Mouse (Mus musculus): Measurements from ENCODE around the gene Magohb.
"Not testable (repeated sequence)": the region's sequence is repeated elsewhere in the genome, so short reads cannot be mapped to it uniquely, and the experiment has no call there.

Magohb gene

DNA sequence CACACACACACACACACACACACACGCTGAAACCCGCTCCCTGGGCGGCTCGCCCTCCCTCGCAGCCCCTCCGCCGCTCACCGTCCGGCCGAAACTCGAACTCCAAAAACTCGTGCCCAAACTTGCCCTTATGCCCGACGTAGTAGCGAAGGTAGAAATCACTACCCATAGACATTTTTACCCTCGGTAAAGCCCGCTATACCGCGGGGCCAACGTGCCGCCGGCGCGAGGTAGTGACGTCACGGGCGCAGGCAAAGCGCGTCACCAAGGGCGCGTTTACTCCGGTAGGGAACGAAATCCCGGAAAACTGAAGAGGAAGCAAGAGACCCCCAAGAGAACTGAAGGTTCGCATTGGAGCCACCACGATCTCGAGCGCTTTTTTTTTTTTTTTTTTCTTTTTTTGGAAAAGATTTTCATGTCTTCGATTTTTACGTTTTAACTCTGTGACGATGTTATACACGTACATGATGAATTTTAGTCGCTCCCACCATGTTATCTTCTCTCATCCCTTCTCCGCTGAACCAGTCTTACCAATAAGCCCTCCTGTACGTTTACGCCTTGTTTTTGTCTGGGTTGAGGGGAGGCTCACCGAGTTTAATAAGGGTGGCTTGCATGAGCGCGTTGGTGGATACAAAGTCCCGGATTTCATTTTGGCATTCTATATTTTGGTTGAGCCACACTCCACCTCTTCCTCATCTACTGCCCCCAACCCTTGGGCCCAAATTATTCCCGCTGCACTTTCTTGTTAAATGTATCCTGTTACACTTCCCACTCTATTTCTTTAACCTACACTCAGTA is at the start of gene Magohb:
TSS of gene Magohb (minus strand) at position 254 of the 798 bp plus-strand sequence.
- peak; percentile 90 to 97 for DNase-seq (ENCODE audit: low spot score in 2 of 2)

DNA sequence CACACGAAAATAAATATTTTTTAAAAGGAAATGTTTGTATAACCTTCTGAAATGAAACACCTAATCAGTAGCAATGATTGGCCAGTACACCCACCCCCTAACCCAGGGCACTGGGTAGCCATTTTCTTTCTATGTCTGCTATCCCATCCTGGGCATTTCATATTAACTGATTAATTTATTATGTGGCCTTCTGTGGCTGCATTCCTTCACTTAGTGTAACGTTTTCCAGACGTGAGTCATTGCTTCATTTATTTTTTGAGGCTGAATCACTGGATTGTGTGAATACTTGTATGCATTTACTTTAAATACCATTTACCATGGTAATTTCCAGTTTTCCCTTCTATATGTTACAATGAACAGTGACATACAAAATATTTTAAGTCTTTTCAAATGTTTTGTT is 47.0 kb upstream of the Magohb start:
- no peak for DNase-seq (ENCODE audit: low spot score in 2 of 2)

DNA sequence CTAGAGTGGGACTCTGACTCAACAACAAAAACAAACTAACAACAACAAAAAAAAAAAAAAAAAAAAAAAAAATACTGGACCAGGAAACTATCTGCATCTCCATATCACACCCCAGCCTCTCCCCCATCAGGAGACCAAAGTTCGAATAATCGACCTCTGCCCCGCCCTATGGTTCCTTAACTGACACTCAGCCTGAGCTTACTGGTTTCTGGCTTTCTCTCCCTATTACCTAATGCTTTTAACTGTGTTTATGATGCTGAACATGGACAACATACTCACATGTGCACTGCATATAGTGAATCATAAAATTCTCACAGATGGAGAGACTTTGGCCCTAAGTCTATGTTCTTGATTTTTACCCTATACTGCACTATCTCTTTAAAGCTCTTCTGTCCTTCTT is 46.3 kb upstream of the Magohb start:
- DNase-seq (ENCODE audit: low spot score in 2 of 2), result no peak

DNA sequence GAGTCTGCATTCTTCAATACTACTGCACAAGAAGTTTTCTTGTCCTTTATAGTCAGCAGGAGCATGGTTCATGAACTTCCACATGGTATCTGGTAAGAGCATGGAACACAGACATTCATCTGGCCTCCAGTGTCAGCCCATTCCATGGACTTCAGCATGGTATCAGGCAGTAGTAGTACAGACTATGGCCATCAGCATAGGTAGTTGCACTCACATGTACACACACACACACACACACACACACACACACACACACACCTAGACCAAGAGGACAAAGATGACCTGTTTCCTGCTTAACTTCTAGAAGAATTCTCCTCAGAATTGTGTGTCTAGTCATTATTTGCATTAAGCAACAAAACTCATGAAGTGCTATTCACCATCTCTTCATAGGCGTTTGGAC is 45.7 kb upstream of the Magohb start:
- DNase-seq (ENCODE audit: low spot score in 2 of 2), result no peak

DNA sequence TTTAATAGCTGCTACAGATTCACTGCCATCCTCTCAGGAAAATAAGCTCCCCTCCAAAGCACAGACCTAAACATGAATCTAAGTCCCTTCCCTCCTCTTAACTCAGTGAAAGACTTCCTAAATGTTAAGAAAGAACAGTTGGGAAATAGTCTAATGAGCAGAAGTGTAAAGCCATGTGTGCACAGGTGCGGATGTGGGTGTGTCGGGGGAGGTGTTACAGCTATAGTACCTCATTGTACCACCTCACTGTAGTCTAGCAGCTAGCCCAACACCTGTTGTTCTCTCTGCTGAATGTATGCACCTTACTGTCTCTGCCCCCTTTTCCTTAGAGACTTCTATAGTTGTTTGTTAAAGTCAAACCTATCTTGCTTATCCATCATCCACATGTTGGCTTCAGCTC is 34.0 kb upstream of the Magohb start:
- DNase-seq (ENCODE audit: low spot score in 2 of 2), result no peak

DNA sequence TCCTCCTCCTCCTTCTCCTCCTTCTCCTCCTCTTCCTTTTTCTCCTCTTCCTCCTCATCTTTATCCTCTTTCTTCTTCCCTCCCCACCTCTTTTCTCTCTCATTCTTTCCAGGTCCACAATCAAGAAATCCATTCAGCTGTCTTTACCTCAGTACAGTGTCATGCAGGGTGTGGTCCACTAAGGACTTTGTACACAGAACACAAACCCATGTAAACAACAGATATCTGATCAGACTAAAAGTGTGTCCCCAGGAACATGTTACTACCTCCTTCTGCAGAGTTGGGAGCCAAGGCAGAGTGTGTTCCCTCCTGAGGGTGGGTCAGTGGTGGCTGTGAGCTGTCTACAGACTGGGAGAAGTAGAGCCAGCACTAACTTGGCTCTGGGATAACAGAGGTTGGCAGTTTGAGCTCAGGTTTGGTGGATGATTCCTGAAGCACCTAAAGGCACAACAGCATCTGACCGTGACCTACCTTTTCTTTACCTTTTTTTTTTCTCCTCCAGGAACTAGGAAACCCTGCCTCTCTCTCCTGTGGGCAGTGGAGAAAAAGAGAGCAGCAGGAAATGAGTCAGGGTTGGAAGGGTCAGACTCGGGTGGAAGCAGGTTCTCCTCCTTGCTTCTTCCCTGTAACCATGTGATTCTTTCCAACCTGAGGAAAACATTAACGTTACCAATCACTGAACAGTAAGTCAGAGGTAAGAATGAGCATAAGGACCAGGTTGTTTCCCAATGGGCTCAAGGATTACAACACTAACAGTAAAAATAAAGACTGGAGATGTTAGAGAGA is 29.0 kb upstream of the Magohb start:
- no peak for DNase-seq (ENCODE audit: low spot score in 2 of 2)

DNA sequence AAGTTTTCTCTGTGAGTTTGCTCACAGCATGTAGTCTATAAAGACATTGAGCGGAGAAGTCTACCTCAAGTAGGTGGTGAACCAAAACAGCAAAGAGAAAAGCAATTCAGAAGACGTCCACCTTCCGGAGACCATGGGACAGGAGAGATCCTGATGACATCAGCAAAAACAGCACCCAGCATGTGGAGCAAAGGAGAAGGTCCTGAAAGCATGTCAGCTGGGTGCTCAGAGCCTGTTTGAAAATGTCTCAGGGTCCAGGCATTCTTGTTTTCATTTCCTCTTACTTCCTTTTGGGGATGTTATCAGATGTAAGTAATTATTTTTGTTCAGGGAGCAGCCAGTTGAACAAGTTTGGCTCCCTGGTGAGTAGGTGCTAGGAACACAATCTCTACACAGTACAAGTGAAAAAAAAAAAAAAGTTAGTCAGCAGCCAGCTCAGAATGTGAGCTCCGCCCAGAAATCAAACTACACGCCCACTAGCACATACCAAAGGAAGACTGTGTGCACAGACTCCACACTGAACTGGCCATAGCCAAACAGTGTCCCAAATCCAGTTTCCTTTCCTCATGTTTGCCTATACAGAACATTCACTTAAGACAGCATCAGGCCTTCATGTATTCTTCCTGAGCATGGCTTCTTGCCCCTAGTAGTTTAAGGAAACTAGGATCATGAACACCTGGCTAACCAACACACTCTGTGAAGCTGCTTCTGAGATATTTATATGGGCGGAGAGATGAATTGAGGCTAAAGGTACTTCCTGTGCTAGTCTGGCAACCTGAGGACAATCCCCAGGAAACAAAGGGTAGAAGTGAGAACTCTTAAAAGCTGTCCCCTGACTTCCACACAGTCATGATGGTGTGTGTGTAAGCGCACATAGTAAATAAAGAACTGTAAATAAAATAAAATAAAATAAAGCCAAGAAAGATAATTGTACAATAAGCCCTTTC is 23.4 kb upstream of the Magohb start:
- DNase-seq (ENCODE audit: low spot score in 2 of 2), result no peak

DNA sequence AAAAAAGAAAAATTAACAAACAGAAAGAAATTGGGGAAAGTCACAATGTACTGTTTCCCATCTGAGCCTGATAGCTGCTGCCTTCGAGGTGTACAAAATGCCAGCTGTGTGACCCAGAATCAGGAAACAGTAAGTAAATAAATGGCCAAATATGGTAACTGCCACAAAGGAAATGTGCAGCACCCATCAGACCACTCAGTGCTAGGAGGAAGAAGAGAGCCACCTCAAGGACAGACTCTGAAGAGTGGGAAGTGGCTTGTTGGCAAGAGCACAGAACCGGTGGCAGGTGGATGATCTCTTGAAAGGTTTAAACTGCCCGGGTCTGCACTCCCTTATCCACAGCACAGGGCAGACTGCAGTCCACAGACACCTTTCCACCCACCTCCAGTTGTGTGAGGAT is 15.0 kb upstream of the Magohb start:
- no peak for DNase-seq (ENCODE audit: low spot score in 2 of 2)

DNA sequence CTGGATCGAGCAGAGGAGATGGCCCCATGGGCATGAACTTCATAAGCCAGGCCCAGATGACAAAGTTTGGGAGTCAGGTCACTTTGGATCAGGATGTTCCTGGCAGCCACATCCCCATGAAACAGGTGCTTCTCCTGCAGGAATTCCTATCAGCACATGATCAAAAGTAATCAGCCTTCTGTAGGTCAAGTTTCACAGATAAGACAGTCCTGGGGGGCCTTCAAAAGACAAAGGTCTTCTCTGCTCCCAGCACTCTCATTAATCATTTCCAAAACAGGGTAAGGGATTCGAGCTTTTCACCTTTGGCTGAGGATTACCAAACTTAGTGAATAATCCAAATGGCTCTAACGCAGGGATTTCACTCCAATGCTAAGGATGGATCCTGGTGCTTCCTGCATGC is 11.7 kb upstream of the Magohb start:
- no peak for DNase-seq (ENCODE audit: low spot score in 2 of 2)

DNA sequence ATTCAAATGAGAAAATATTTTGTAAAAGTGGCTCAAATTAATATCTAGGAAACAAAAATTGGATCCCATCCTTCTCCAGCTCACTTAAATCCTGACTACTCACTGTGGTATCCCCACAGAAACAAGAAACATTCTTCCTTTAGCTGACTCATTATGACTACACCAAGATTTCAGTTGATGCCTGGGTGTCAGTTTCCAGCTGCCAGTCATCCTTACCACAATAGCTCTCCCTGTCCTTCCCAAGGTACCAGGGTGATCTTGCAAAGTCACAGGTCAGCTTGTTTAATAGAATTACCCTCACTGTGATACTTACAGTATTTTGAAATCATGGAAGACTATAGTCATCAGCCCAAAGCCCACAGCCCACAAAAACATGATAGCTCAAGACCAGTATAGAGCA is 5.5 kb upstream of the Magohb start:
- DNase-seq (ENCODE audit: low spot score in 2 of 2), result no peak

DNA sequence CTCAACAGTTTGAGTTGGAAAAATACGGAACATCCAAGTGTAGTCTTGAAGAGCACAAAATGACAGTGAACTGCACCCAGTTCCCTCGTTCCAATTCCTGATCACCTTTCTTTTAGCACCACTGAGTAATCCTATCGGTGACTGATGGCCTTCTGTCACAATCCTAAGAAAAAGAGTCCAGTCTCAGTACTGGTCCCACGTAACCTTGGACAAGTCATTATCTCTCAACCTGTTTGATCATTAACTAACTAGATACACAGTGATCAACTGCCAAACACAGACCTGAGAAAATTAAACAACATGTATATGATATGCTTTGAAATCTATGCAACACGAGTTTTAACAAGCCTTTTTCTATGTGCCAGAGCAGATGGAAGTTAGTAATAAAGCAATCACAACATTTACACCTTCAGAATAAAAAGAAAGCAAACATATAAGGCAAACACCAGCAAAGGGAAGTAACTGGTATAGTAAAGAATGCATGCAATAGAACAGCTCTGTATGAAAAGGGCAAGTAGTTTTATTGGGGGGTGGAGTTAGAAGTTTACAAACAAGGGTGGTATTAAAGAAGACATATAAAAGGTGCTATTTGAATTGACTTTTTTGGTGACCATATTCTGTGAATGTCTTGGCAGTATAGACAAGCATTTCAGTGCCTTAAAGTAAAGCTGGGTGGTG is 1.5 kb upstream of the Magohb start:
- no peak for DNase-seq (ENCODE audit: low spot score in 2 of 2)

DNA sequence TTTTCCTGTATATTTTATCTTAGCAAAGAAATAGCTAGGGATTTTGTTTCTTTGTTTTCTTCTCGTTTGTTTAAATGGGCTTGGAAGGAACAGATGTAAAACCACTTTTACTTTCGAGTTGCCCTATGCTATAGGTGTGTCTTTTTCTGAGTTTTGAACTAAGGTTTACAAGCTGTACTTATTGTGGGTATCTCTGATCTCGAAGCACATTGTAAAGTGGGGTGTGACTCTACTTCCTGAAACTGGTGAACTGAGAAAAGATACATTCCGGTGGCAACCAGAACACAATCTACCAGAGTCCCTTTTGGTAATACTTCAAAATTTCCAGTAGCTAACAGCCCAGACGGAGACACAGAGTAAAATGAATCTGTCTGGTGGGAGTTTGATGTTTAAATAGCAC is 872 bp upstream of the Magohb start:
- DNase-seq (ENCODE audit: low spot score in 2 of 2), result no peak

DNA sequence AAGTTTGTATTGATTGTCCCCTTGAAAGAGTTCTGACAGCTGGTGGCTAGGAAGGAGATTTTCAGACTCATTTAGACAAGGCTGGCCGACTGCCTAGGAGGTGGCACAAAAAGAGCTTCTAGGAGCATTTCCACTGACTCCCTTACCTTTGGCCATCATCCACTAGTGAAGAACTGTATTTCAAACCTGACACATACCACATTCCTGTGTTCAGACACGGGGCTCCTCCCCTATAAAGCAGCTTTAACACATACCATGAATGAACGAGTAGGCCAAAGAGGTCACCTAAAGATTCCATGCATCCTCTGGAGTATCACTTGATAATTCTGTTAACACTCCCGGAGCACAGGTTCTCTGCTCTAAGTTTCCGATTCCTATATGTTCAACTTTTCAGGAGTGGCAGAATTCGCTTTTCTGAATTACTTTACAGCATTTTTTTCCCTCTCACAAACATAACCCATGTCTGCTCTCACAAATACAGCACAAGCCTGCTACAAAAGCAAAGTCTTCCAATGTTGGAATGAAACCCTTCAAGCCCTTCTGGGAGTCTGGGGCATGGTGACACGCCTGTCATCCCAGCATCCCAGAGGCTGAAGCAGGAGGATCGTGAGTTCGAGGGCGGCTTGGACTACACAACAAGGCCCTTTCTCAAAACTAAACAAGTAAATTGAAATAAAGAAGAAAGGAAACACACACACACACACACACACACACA is 611 bp downstream of the Magohb start:
- no peak for DNase-seq (ENCODE audit: low spot score in 2 of 2)

DNA sequence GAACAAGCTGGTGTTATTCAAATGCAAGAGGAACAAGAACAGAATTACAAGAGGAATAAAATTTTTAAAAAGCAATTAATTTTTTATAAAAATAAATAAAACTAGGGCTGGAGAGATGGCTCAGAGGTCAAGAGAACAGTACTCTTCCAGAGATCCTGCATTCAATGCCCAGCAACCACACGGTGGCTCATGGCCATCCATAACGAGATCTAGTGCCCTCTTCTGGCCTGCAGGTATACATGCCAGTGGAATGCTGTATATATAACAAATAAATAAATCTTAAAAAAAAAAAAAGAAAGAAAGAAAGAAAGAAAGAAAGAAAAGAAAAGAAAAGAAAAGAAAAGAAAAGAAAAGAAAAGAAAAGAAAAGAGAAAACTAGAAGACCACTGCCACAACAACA is 2.6 kb downstream of the Magohb start:
- peak in 1 of 2 experiments; percentile 29 for DNase-seq (ENCODE audit: low spot score in 2 of 2)

DNA sequence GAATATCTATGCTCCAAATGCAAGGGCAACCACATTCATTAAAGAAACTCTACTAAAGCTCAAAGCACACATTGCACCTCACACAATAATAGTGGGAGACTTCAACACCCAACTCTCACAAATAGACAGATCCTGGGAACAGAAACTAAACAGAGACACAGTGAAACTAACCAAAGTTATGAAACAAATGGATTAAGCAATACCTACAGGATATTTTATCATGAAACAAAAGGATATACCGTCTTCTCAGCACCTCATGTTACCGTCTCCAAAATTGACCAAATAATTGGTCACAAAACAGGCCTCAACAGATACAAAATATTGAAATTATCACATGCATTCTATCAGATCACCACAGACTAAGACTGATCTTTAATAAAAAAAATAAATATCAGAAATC is 14.9 kb downstream of the Magohb start:
- not testable (repeated sequence) for DNase-seq (ENCODE audit: low spot score in 2 of 2)

DNA sequence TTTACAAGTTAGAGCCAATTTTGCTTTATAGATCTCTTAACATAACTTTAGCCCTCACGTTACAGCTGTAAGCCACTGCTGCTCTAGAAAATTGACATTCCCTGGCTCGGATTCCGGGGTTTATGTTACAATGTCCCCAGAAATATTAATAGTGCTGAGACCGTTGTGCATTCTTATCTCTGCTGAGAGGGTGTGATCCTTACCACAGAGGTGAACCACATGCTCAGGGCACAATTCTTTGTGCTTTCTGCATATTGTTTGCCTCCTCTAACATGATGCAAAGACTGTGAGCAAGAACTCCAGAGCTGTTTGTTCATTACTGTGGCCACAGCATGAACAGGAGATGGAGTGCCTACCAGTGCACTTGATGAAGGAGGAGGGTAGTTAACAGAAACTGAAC is 16.4 kb downstream of the Magohb start:
- no peak for DNase-seq (ENCODE audit: low spot score in 2 of 2)

DNA sequence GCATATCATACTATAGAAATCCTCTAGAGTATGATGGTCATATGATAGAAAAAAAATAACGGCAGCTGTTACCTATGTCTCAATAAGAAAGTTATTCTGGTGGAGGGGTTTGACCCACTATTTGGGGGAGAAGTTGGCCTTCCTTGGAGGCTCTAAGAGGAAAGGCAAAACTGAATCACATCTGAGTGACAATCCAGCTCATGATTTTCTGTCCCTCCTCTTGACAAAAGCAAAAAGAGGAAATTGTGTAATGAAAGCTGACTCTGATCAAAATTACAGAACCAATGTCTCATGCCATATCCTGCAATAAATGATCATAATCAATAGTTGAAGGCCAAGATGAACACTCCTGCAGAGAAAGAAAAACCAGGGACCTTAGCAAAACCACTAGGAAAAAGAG is 20.7 kb downstream of the Magohb start:
- DNase-seq (ENCODE audit: low spot score in 2 of 2), result no peak

DNA sequence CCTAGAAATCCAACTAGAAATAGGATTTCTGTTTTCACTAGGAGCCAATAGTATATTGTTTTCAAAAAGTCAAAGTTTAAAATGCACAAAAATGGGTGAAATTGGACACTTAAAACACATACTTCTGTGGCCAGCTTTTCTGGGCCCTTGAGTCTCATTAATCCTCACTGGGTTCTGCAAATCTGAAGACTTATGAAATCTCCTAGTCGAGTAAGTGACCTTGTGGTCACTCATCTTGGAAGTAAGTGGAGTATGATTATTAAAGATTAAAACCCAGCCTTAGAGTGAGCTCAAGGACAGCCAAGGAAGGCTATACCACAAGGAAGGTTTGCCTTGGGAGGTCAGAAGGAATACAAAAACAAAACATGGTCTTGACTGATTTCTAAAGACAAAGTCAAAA is 22.7 kb downstream of the Magohb start:
- DNase-seq (ENCODE audit: low spot score in 2 of 2), result no peak

DNA sequence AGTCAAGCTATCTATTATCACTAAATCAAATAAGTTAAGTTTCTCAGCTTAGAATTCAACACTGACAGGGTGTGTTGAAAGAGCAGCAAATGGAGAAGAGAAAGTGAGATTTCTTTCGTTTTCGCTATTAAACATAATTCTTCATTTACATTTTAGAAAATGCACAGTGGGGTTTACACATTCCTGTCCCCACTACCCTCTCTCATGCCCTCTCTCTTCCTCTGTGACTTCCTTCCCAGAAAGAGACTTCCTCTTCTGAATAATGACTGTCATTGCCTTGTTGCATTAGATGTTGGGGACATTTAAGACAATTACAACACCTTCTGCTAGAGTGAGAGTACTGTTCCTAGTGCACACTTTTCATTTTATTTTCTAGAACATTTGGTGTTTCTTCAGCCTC is 23.4 kb downstream of the Magohb start:
- no peak for DNase-seq (ENCODE audit: low spot score in 2 of 2)

DNA sequence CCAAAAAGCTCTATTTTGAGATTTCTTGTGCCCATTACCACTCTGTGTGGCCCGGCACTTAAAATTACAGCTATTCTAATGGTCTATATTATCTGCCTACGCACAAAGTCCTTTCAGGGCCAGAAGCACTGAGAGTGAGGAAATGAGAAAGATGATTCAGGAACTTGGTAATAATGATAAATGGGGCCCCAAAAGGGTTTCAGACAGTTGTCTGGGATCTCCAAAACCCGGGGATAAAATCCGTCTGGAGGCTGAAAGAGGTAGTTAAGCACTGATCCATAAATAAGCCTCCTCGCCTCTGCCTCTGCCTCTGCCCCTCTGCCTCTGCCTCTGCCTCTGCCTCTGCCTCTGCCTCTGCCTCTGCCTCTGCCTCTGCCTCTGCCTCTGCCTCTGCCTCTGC is 28.9 kb downstream of the Magohb start:
- DNase-seq (ENCODE audit: low spot score in 2 of 2), result no peak

DNA sequence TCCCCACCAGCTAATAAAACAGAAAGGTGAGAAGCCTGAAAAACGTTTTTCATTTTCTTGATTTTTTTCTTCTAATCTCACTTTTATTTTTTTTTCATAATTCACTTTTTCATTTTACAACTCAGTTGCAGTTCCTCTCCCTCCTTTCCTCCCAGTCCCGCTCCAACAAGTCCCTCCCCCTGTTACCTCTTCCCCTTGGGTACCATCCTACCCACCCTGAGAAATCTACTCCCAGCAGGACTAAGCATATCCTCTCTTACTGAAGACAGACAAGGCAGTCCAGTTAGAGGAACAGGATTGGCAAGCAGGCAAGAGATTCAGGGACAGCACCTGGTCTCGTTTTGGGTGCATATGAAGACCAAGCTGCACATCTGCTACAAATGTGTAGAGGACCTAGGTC is 30.3 kb downstream of the Magohb start:
- no peak for DNase-seq (ENCODE audit: low spot score in 2 of 2)
